Mouse (Mus musculus) heart, embryonic 14.5 days (tissue): Measurements from ENCODE around the gene Lrrc7. TPM values are rescaled to one million over a fixed set of nuclear protein-coding genes. Genes with fewer than 3 reads are reported as not detected.

Experiments
- ATAC-seq: fragments of 200-750 bp; cut with Nextera tagmentation; 2 replicates; pipeline ENCODE4 v1.8.0; 2017; ENCODE audit warnings: low read depth, moderate TSS enrichment; ENCODE audit not compliant: insufficient number of reproducible peaks, insufficient read depth, low FRiP score
- H3K27ac ChIP-seq, 2 experiments: fragments of 200-500 bp in 1 of 2; fragments of 300-500 bp in 1 of 2; sonication (generic) in 1 of 2; replicated peaks in 1 of 2; 2 replicates each; pipeline ENCODE4 v1.5.1; 2012 to 2014; ENCODE audit warnings: low read depth in 2 of 2, low read length in 2 of 2, control low read depth in 1 of 2, mild to moderate bottlenecking in 1 of 2, mixed read lengths in 1 of 2; ENCODE audit not compliant: control insufficient read depth in 1 of 2, insufficient read depth in 1 of 2
- H3K27me3 ChIP-seq: fragments of 300-500 bp; sonication (generic); 2 replicates; pipeline ENCODE4 v1.6.1; 2014; ENCODE audit warnings: mild to moderate bottlenecking, low read length, control low read depth; ENCODE audit not compliant: control insufficient read depth, insufficient read depth
- H3K36me3 ChIP-seq: fragments of 300-500 bp; sonication (generic); 2 replicates; pipeline ENCODE4 v1.6.1; 2014; ENCODE audit warnings: mild to moderate bottlenecking, control low read depth, low read length, mixed read lengths; ENCODE audit not compliant: control insufficient read depth, insufficient read depth
- H3K4me1 ChIP-seq, 2 experiments: fragments of 200-500 bp in 1 of 2; fragments of 300-500 bp in 1 of 2; sonication (generic) in 1 of 2; 2 replicates each; pipeline ENCODE4 v1.6.1; 2012 to 2014; ENCODE audit warnings: low read length in 2 of 2, control low read depth in 1 of 2, mixed read lengths in 1 of 2; ENCODE audit not compliant: control insufficient read depth in 2 of 2, insufficient read depth in 2 of 2
- H3K4me2 ChIP-seq: fragments of 300-500 bp; sonication (generic); 2 replicates; pipeline ENCODE4 v1.6.1; 2014; ENCODE audit warnings: mild to moderate bottlenecking, low read length
- H3K4me3 ChIP-seq, 2 experiments: fragments of 200-500 bp in 1 of 2; fragments of 300-500 bp in 1 of 2; sonication (generic) in 1 of 2; 2 replicates each; pipeline ENCODE4 v1.5.1; 2012 to 2014; ENCODE audit warnings: low read length in 2 of 2, mild to moderate bottlenecking in 2 of 2, control low read depth in 1 of 2, low read depth in 1 of 2, moderate library complexity in 1 of 2; ENCODE audit not compliant: control insufficient read depth in 1 of 2, insufficient read depth in 1 of 2
- H3K9ac ChIP-seq: fragments of 300-500 bp; sonication (generic); 2 replicates; pipeline ENCODE4 v1.6.1; 2014; ENCODE audit warnings: mild to moderate bottlenecking, low read length
- H3K9me3 ChIP-seq: fragments of 300-500 bp; sonication (generic); 2 replicates; pipeline ENCODE4 v1.6.1; 2016; ENCODE audit warnings: low read length, control low read depth; ENCODE audit not compliant: control insufficient read depth
- WGBS: fragments of 180-500 bp; shearing (Covaris S2); extraction: QIAGEN DNeasy Blood & Tissue Kit; methylation state at CpG from one replicate; pipeline ENCODE4 v1.1.7; 2014; 5-methylcytosine and 5-hydroxymethylcytosine counted together
- polyA plus RNA-seq: library from polyadenylated mRNA; unstranded; fragments of >200 nt; fragmentation: Nextera tagmentation; extraction: Ambion mirVana; gene quantifications from 2 replicates; pipeline ENCODE4 v1.2.1, GENCODE M21; 2014

Lrrc7 gene
- polyA plus RNA-seq, 1 experiment from 2014 or later = 0.14 TPM

- H3K9ac ChIP-seq = no peak overlapping the region
- H3K36me3 ChIP-seq = no peaks in the 10 kb centered on the region
- WGBS = 7% methylated on average over 2 of the region's 2 CpGs
- H3K4me3 ChIP-seq = no peak overlapping the region
- no peak for ATAC-seq
- H3K27me3 ChIP-seq = no peaks in the 10 kb centered on the region
- no peaks in the 10 kb centered on the region for H3K9me3 ChIP-seq
- no peak overlapping the region for H3K27ac ChIP-seq
- H3K4me2 ChIP-seq = no peak overlapping the region
- H3K4me1 ChIP-seq = no peaks in the 10 kb centered on the region
Measured at GRCm38 (mm10) chr3:158210026-158210425, 352.0 kb downstream of the Lrrc7 start.

GRCm38 (mm10) chr3:158207840-158208239 lies 354.2 kb downstream of the Lrrc7 start:
- H3K4me2 ChIP-seq = no peak overlapping the region
- no peak overlapping the region for H3K4me3 ChIP-seq
- no peaks in the 10 kb centered on the region for H3K36me3 ChIP-seq
- no peak for ATAC-seq
- no peaks in the 10 kb centered on the region for H3K9me3 ChIP-seq
- no peaks in the 10 kb centered on the region for H3K4me1 ChIP-seq
- H3K27ac ChIP-seq = no peak overlapping the region
- WGBS = 50% methylated on average over 2 of the region's 2 CpGs
- H3K9ac ChIP-seq = no peak overlapping the region
- no peaks in the 10 kb centered on the region for H3K27me3 ChIP-seq

GRCm38 (mm10) chr3:158202776-158203175 lies 359.2 kb downstream of the Lrrc7 start:
- 70% methylated on average over 3 of the region's 3 CpGs for WGBS
- Histone ChIP-seq H3K36me3 (no peaks in the 10 kb centered on the region), H3K9ac (no peak overlapping the region), H3K4me2 (no peak overlapping the region), H3K4me1 (no peaks in the 10 kb centered on the region), H3K9me3 (no peaks in the 10 kb centered on the region), H3K27ac (no peak overlapping the region), H3K4me3 (no peak overlapping the region), H3K27me3 (no peaks in the 10 kb centered on the region)
- no peak for ATAC-seq

- ATAC-seq = no peak
- H3K4me3 ChIP-seq = no peak overlapping the region
- no peak overlapping the region for H3K9ac ChIP-seq
- no peak overlapping the region for H3K27ac ChIP-seq
- H3K9me3 ChIP-seq = no peaks in the 10 kb centered on the region
- no peaks in the 10 kb centered on the region for H3K4me1 ChIP-seq
- no peak overlapping the region for H3K4me2 ChIP-seq
- H3K36me3 ChIP-seq = no peaks in the 10 kb centered on the region
- H3K27me3 ChIP-seq = no peaks in the 10 kb centered on the region
Measured at GRCm38 (mm10) chr3:158195426-158195825, 366.6 kb downstream of the Lrrc7 start.

- H3K9me3 ChIP-seq = no peaks in the 10 kb centered on the region
- ATAC-seq = no peak
- no peak overlapping the region for H3K4me2 ChIP-seq
- H3K27me3 ChIP-seq = no peaks in the 10 kb centered on the region
- H3K9ac ChIP-seq = no peak overlapping the region
- H3K4me3 ChIP-seq = no peak overlapping the region
- no peaks in the 10 kb centered on the region for H3K36me3 ChIP-seq
- no peak overlapping the region for H3K27ac ChIP-seq
- no peaks in the 10 kb centered on the region for H3K4me1 ChIP-seq
- WGBS = 28% methylated on average over 1 of the region's 1 CpGs
Measured at GRCm38 (mm10) chr3:158193229-158193628, 368.8 kb downstream of the Lrrc7 start.

GRCm38 (mm10) chr3:158174880-158175735 lies 386.9 kb downstream of the Lrrc7 start:
- Histone ChIP-seq H3K36me3 (no peaks in the 10 kb centered on the region), H3K27me3 (no peaks in the 10 kb centered on the region), H3K9me3 (no peaks in the 10 kb centered on the region), H3K9ac (no peak overlapping the region), H3K4me2 (no peak overlapping the region), H3K4me1 (no peaks in the 10 kb centered on the region), H3K4me3 (no peak overlapping the region), H3K27ac (no peak overlapping the region)
- WGBS = 65% methylated on average over 10 of the region's 10 CpGs
- no peak for ATAC-seq

- ATAC-seq = no peak
- no peak overlapping the region for H3K9ac ChIP-seq
- no peak overlapping the region for H3K27ac ChIP-seq
- H3K4me1 ChIP-seq = no peaks in the 10 kb centered on the region
- no peak overlapping the region for H3K4me2 ChIP-seq
- no peaks in the 10 kb centered on the region for H3K27me3 ChIP-seq
- WGBS = 92% methylated on average over 8 of the region's 8 CpGs
- H3K9me3 ChIP-seq = no peaks in the 10 kb centered on the region
- no peaks in the 10 kb centered on the region for H3K36me3 ChIP-seq
- no peak overlapping the region for H3K4me3 ChIP-seq
Measured at GRCm38 (mm10) chr3:158169180-158169579, 392.8 kb downstream of the Lrrc7 start.

- H3K36me3 ChIP-seq = no peaks in the 10 kb centered on the region
- 81% methylated on average over 4 of the region's 4 CpGs for WGBS
- no peaks in the 10 kb centered on the region for H3K9me3 ChIP-seq
- no peak overlapping the region for H3K9ac ChIP-seq
- H3K27me3 ChIP-seq = no peaks in the 10 kb centered on the region
- H3K27ac ChIP-seq = no peak overlapping the region
- no peak overlapping the region for H3K4me2 ChIP-seq
- no peaks in the 10 kb centered on the region for H3K4me1 ChIP-seq
- H3K4me3 ChIP-seq = no peak overlapping the region
- no peak for ATAC-seq
Measured at GRCm38 (mm10) chr3:158168454-158168853, 393.6 kb downstream of the Lrrc7 start.
